Mouse (Mus musculus) ES-Bruce4 (cell line): ENCODE results near the gene Got2. TPM values are rescaled to one million over a fixed set of nuclear protein-coding genes. Genes with fewer than 3 reads are reported as not detected.
"Not testable (repeated sequence)": the region's sequence is repeated elsewhere in the genome, so short reads cannot be mapped to it uniquely, and the experiment has no call there.

Experiments
- H3K27ac ChIP-seq: 2 replicates; pipeline ENCODE4 v1.5.1; 2012; ENCODE audit warnings: low read length, inconsistent platforms; ENCODE audit not compliant: insufficient read depth
- H3K27me3 ChIP-seq: 2 replicates; pipeline ENCODE4 v1.6.1; 2012; ENCODE audit warnings: mild to moderate bottlenecking, low read length, inconsistent platforms; ENCODE audit not compliant: control insufficient read depth, poor library complexity, insufficient read depth, severe bottlenecking
- H3K36me3 ChIP-seq: 2 replicates; pipeline ENCODE4 v1.6.1; 2012; ENCODE audit warnings: inconsistent platforms, mild to moderate bottlenecking, low read length, moderate library complexity; ENCODE audit not compliant: control insufficient read depth, poor library complexity, insufficient read depth, severe bottlenecking
- H3K4me1 ChIP-seq: one replicate; pipeline ENCODE4 v1.8.1; 2011; ENCODE audit warnings: low read length; ENCODE audit not compliant: control insufficient read depth, insufficient read depth
- H3K4me3 ChIP-seq: 2 replicates; pipeline ENCODE4 v1.5.1; 2011; ENCODE audit warnings: low read depth, mild to moderate bottlenecking, low read length
- H3K9ac ChIP-seq: 2 replicates; pipeline ENCODE4 v1.6.1; 2012; ENCODE audit warnings: low read depth, mild to moderate bottlenecking, inconsistent platforms; ENCODE audit not compliant: poor library complexity, severe bottlenecking
- H3K9me3 ChIP-seq: replicated peaks from 2 replicates; pipeline ENCODE4 v1.6.1; 2012; ENCODE audit warnings: mild to moderate bottlenecking, low read length, inconsistent platforms; ENCODE audit not compliant: control insufficient read depth, poor library complexity, insufficient read depth, severe bottlenecking
- CTCF ChIP-seq: IDR thresholded peaks from one replicate; pipeline ENCODE4 v1.8.1; 2011; ENCODE audit warnings: low read depth, low read length
- EP300 ChIP-seq: IDR thresholded peaks from 2 replicates; pipeline ENCODE4 v1.6.1; 2011; ENCODE audit warnings: low read depth, low read length; ENCODE audit not compliant: insufficient read depth
- POLR2A ChIP-seq: IDR thresholded peaks from one replicate; pipeline ENCODE4 v1.8.1; 2011; ENCODE audit warnings: low read length; ENCODE audit not compliant: insufficient read depth
- polyA plus RNA-seq: library from polyadenylated mRNA; stranded (reverse); fragments of >200 nt; gene quantifications from 2 replicates; pipeline ENCODE4 v1.2.4, GENCODE M21; 2011; ENCODE audit warnings: low read depth; ENCODE audit not compliant: missing spikeins, insufficient read depth, insufficient read length

Gene Got2
- polyA plus RNA-seq, 1 experiment = 190 TPM

- Histone ChIP-seq H3K4me1 (peaks cover 3% of the 10 kb centered on the region), H3K4me3 (no peak overlapping the region), H3K27ac (peak overlapping the region; percentile 54), H3K9ac (no peak overlapping the region), H3K27me3 (no peaks in the 10 kb centered on the region), H3K36me3 (peaks cover 35% of the 10 kb centered on the region), H3K9me3 (peaks cover 9% of the 10 kb centered on the region)
- no peak for TF ChIP-seq CTCF
- no peak for TF ChIP-seq POLR2A
- TF ChIP-seq EP300 = no peak
Measured at GRCm38 (mm10) chr8:95878176-95878962, 10.0 kb downstream of the Got2 start.

DNA sequence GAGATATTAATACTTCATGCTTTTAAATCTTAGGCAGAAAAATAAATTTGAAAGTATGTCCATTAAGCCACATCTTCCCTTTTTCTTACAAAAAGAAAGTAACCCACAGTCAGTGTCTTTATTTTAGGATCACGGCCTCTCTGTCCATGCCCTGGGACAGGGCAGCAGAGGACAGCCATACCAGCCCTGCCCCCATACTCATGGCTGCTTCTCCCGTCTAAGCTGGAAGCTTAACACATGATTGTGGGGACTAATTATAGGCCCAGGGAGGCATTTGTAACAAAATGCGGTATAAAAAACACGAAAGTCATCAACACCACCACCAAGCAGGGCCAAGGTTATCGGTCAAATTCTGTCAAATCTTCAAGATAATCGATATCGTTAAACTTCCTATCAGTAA is 13.1 kb downstream of the Got2 start:
- H3K36me3 ChIP-seq = peaks cover 65% of the 10 kb centered on the region
- peaks cover 3% of the 10 kb centered on the region for H3K4me1 ChIP-seq
- H3K9me3 ChIP-seq = peaks cover 9% of the 10 kb centered on the region
- no peak overlapping the region for H3K27ac ChIP-seq
- H3K27me3 ChIP-seq = no peaks in the 10 kb centered on the region
- no peak overlapping the region for H3K4me3 ChIP-seq
- no peak overlapping the region for H3K9ac ChIP-seq
- TF ChIP-seq EP300 = no peak

- TF ChIP-seq CTCF (no peak), EP300 (no peak), POLR2A (no peak)
- peaks cover 6% of the 10 kb centered on the region for H3K9me3 ChIP-seq
- peaks cover 94% of the 10 kb centered on the region for H3K36me3 ChIP-seq
- H3K4me1 ChIP-seq = no peaks in the 10 kb centered on the region
- no peak overlapping the region for H3K9ac ChIP-seq
- no peaks in the 10 kb centered on the region for H3K27me3 ChIP-seq
- H3K27ac ChIP-seq = no peak overlapping the region
- no peak overlapping the region for H3K4me3 ChIP-seq
Measured at GRCm38 (mm10) chr8:95871690-95872089, 16.7 kb downstream of the Got2 start.

- H3K4me3 ChIP-seq, H3K27ac ChIP-seq, H3K27me3 ChIP-seq, H3K9ac ChIP-seq, H3K4me1 ChIP-seq, H3K9me3 ChIP-seq: not testable (repeated sequence)
- peaks cover 53% of the 10 kb centered on the region for H3K36me3 ChIP-seq
Measured at GRCm38 (mm10) chr8:95864851-95865250, 23.5 kb downstream of the Got2 start.

GRCm38 (mm10) chr8:95863761-95864440 is 24.4 kb downstream of the Got2 start:
- not testable (repeated sequence) for H3K9ac ChIP-seq, H3K4me1 ChIP-seq, H3K27me3 ChIP-seq, H3K9me3 ChIP-seq, H3K4me3 ChIP-seq, H3K27ac ChIP-seq
- peaks cover 43% of the 10 kb centered on the region for H3K36me3 ChIP-seq

GRCm38 (mm10) chr8:95854174-95854573 is 34.2 kb downstream of the Got2 start:
- no peak overlapping the region for H3K27ac ChIP-seq
- no peak for TF ChIP-seq POLR2A
- no peak for TF ChIP-seq CTCF
- TF ChIP-seq EP300 = no peak
- no peaks in the 10 kb centered on the region for H3K27me3 ChIP-seq
- H3K4me1 ChIP-seq = no peaks in the 10 kb centered on the region
- no peaks in the 10 kb centered on the region for H3K9me3 ChIP-seq
- no peak overlapping the region for H3K4me3 ChIP-seq
- no peak overlapping the region for H3K9ac ChIP-seq
- H3K36me3 ChIP-seq = peaks cover 6% of the 10 kb centered on the region; the same call in 1 of the 2 replicates
